Mouse (Mus musculus): ENCODE results near the gene Olfr1265.

The Olfr1265 gene

GRCm38 (mm10) chr2:90035037-90035436, at the start of gene Olfr1265:
Gene Olfr1265 (plus strand): TSS chr2:90035337.
- DNase-seq (ENCODE audit: inconsistent age in 2 of 2, low spot score in 1 of 2) = no peak

- no peak for DNase-seq (ENCODE audit: inconsistent age in 2 of 2, low spot score in 1 of 2)
These were observed 44.2 kb upstream of the Olfr1265 start, which contains the start of gene Olfr1261 for GRCm38 (mm10) chr2:89990921-89991320. Gene Olfr1261 (plus strand): TSS chr2:89991221.

- DNase-seq (ENCODE audit: inconsistent age in 2 of 2, low spot score in 1 of 2) = no peak
These were observed 35.3 kb upstream of the Olfr1265 start, which contains the start of gene Olfr1262 for GRCm38 (mm10) chr2:89999845-90000244. Gene Olfr1262 (plus strand): TSS chr2:90000145.

DNA sequence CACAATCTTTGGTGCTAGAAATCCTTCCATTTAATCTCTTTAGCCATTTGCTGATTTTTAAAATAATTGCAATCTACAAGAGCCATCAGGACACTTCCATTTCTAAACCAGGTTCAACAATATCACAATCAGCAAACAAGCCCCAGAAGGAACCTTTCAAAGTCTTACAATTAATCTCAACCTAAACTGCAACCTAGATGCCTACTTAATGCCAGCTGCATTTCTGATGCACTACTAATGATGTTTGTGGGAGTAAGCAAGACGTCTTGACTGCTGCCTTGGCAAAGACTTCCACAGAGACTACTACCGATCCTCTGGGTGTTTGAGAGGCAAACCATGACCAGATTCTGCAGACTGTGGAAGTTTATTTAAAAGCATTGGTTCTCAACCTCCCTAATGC, 23.3 kb upstream of the Olfr1265 start, which contains the start of gene Olfr1263:
Gene Olfr1263, plus strand, starts transcription at position 301 of the 400 bp plus-strand sequence.
- no peak for DNase-seq (ENCODE audit: inconsistent age in 2 of 2, low spot score in 1 of 2)

DNA sequence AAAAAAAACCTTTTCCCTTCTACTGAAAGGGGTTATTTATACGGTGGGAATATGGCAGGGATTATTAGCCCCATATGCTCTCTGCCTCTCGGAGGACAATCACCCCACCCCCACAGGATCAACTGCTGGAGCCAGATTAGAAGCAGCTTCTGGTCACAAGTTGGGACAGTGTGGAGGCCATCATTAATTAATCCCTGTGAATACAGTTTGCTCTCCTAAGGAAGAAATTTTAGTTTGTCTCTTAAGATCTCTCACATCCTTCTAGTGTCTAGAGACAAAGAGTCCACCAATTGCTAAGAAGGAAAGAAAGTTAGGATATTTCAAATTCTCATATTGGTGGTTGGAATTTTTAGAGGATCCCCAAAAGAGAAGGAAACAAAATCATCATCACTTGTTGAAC, 9.7 kb upstream of the Olfr1265 start, which contains the start of gene Olfr1264:
Gene Olfr1264, minus strand, starts transcription at position 101 of the 400 bp plus-strand sequence.
- no peak for DNase-seq (ENCODE audit: inconsistent age in 2 of 2, low spot score in 1 of 2)

DNA sequence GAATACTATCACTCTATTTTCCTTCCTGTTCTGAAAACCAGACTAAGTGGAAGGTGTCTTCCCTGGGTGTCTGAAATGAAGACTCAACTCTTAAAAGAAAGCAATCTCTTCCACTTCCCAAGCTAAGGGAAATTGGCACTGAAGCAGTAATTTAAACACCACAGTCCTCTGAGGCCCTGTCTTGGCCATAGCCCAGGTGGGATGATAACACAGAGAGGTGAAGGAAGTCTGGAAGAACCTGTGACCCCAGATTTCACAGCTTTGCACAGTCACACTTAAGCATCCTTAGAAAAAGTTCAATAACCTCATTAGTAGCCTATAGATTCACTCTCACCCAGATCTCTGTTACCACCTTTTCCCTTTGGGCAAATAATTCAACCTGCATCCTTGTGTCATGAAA, 28.4 kb downstream of the Olfr1265 start, which contains the start of gene Olfr140:
Gene Olfr140, minus strand, starts transcription at position 101 of the 400 bp plus-strand sequence.
- no peak for DNase-seq (ENCODE audit: inconsistent age in 2 of 2, low spot score in 1 of 2)

DNA sequence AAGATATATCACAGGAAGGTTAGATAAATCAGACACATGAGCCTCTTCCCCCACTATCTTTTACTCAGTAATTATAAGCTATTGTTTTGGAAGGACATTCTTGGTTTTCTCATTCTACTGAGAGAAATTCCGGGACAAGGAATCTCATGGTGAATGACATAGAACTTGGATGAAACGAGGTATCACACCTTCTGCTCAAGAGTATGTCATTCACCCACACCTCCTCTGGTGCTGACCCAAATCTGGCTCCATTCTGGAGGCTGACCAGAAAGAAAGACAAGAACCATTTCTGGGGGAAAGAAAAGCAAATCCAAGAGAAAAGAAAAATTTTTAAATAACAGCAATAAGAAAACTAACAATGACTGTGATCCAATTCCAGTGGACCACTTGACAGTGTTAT, 34.9 kb downstream of the Olfr1265 start:
- DNase-seq (ENCODE audit: inconsistent age in 2 of 2, low spot score in 1 of 2) = no peak
